Mouse (Mus musculus): ENCODE measurements at regions not wholly inside any gene's neighbourhood (a gene's known extent, or its start where the extent isn't known, plus 50 kb on each side); places are given as distances from the start of the nearest gene placed in this dataset.

DNA sequence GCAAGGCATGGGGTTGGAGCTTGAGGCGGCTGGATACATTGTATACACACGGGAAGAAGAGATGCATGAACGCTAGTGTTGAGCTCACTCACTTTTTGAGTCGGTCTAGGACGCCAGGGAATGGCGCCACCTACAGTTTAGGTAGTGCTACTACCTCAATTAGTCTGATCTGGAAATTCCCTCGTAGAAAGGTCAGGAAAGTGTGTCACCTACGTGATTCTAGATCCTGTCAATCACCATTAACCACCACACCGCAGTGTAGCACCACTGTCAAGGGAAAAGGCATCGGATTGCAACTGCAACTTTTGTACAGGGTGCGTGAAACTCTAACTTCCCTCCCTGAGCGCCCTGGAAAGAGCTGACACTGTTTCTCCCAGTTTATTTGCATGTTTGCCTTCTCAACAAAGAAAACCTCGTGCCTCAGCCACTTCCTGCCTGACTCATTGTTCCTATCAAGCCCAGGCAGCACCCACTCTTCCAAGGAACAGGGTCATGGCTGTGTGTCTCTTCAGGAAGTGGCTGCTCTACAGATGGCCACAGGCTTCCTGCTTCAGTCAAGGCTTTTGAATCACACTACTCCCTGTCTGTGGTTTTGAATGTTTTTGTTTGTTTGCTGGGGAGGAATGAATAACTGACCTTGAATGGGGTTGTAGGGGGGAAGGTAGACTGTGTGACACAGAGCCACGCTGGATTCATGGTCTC, 231.6 kb upstream of the Jmjd1c start:
- DNase-seq (ENCODE audit: low spot score), result peak; percentile 67

DNA sequence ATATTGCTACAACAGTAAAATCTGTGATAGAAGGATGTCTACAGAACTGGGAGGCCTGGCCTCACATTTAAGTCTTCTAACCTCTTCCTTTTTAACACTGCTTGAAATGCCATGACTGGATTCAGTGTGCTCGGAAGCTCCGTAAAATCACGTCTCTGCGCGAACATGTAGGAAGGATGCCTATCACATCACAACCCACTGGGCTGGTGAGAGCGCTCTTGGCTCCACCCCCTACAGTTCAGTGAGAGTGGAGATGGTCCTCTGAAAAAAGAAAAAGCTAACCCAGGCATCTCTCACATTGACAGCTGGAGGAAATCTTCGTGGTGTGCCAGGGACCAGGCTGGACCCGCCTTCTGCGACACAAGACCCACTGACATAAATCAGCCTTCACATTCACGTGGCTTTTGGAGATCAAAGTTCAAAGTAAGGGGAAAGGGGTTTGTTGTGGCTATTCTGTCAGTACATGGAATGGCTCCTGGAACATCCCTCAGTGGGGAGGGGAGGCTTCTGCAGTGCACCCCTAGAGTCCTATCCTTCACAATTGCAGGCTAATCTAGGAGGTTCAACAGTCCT, 230.8 kb upstream of the Jmjd1c start:
- no peak for DNase-seq (ENCODE audit: low spot score)

DNA sequence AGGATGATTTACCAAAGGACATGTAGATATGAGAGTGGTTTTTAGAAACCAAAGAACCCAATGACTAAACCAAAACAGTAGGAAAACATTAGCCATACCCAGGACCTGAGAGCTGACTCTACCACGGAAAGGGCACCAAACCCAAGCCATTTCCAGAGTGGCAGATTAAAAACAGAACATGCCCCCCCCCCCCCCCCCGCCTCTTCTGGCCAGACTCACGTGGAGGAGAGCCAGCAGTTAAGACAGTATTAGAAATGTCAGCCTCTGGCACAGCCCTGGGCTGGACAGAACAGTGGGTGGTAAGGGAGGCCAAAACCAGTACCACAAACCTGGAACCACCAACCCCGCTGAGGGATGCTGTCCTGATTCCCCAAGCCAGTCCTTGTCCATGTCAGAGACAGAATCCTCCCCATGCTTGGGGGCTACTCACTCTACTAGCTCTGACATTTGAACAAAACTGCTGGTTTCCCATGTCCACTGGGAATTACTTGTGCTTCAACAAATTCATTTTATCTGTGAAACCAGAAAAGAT, 224.7 kb upstream of the Jmjd1c start:
- DNase-seq (ENCODE audit: low spot score), result no peak

DNA sequence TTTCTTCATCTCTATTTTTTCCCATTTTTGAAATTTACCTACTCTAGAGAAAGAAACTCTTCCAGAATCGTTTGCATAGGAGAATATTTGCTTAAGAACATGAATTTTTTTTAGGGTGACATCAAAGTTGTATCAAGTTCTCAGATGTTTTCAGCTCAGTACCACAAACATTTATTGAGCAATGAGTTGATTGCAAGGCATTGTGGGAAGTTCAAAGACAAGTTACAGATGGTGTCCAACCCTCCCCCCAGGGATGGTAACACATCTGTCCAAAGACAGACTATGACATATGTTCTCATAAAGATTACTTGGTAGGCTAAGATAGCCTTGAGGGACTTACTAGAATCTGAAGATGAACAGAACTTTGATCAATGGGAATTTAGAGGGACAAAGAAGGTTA, 224.3 kb upstream of the Jmjd1c start:
- peak; percentile 21 for DNase-seq (ENCODE audit: low spot score)

DNA sequence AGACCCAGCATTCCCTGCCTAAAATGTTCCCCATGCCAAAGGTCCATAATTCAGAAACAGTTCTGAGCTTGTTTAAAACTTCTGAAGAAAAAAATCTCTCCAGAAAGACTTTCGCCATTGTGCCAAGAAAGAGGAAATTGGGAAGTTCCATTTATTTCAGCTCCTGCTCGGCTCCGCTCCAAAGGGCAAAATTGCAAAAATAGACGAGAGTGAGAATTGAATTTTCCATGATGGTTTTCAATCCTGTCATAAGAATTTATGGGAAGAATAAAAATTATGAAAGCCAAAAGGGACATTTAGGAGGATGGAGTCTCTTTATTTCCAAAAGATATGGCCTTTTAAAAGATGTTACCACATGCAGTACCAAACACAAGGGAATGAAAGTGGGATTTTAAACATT, 222.5 kb upstream of the Jmjd1c start:
- peak; percentile 38 for DNase-seq (ENCODE audit: low spot score)

DNA sequence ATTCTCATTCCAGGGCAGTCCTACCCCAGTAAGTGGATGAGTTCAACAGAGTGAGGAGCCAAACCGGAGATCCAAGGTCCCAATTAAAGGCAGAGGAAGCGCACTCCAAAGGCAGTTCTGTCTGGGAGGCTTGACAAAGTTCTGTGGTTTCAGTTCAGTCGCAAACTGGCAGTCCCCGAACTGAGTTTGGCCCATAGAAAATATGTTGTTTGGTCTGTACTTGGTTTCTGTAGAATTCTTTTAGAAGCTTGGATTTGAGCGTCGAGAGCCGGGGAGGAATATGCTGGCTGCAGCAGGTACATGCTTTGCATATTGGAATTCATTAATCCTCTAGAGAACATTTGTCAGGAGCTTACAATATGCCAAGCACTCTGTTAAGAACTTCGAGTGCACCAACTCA, 216.9 kb upstream of the Jmjd1c start:
- no peak for DNase-seq (ENCODE audit: low spot score)

DNA sequence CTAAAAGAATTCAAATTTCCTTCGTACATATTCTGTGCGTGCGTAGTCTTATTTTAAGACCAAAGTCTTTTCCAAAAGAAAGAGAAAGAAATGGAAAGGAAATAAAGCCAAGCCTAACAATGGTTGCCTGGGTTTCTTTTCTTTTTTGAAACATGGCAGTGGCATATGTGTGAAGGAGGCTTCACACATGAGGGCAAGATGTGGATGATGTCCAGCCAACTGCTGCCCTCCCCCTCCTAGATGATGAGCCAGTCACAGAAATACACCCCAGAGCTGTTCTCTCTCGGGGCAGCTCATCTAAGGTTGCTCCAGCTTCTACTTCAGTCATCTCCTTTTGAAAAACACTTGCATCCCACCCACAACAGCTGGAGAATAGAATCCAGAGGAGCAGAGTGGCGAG, 213.1 kb upstream of the Jmjd1c start:
- DNase-seq (ENCODE audit: low spot score), result no peak

DNA sequence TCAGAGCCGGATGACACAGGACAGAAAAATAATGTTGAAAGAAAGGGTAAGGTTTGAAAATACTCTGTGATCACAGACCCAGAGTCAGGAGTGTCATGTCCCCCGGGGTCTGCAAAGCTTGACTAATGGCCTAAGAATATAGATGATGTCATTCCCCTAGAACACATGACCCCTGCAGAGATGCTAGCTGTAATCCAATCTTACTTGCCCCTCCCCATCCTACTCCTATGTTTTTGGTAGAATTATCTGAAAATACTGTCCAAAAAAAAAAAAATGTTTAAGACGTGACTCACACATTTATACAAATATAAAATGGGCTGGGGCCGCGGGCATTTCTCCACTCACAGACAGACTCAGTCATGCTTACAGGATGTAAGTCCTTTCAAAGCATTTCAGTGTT, 210.3 kb upstream of the Jmjd1c start:
- no peak for DNase-seq (ENCODE audit: low spot score)

DNA sequence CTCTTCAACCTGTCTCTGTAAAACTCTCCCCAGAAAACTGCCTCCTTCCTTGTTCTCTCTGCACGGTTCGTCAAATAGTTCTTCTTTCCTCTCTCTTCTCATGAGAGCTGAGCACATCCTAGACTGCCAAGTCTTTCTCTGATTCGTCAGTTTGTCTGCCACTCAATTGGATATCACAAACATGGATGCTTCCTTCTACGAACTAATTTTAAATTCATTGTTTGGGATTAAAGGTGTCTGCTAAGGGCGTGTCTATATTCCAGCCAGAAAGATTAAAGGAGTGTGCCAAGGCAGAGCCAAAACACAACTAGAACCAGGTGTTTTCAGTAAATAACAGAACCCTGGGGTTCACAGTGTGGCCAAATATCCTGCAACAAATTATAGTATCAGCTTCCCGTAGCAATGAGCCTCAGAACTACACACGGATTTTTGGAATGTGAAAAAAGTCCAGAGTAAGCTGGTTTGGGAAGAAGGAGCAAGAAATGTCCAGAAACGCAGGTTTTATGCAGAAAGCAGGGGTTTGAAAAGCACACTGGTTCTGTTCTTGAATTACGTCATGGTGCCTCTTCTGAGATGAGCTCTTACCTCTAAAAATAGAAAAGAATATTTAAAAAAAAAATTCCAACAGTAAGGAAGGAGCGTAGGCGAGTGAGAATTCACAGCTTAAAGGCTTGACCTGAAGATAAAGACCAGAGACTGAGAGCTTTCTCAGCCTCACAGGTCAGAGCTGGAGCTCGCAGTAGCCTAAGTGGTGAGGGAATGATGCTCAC, 206.0 kb upstream of the Jmjd1c start:
- DNase-seq (ENCODE audit: low spot score), result no peak

DNA sequence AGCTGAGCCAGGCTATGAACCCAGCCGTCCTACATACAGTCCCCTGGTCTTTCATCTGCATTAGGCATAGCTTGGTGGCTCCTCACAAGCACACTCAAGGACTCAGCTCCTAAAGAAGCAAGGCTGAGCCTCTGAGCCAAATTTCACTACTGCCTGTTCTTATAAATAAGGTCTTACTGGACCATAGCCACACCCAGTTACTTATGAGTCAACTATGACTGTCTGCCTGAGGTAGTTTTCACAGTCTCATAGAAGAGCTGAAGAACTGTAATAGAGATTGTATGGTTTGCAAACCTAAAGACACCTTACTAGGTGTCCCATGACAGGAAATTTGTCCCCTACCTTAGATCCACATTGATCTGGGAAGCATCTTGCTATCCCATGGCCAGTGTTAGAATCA, 204.1 kb upstream of the Jmjd1c start:
- no peak for DNase-seq (ENCODE audit: low spot score)

DNA sequence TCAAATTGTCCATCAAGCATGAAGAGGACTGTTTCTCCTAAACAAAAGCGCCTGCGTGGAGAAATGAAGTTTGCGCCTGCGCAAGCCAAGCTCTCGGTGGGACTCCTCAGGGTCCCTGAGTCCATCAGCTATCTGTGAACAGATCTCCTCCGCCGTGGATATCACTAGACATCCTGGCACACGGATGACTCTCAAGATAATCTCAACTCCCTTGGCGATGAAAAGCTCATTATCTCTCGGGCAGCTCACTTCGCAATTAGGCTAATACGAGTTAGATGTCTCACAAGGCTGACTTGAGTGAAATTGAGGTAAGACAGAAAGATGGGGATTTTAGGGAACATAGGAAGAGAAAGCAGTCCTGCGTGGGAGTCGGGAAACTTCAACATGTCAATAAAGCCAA, 202.1 kb upstream of the Jmjd1c start:
- DNase-seq (ENCODE audit: low spot score), result no peak

DNA sequence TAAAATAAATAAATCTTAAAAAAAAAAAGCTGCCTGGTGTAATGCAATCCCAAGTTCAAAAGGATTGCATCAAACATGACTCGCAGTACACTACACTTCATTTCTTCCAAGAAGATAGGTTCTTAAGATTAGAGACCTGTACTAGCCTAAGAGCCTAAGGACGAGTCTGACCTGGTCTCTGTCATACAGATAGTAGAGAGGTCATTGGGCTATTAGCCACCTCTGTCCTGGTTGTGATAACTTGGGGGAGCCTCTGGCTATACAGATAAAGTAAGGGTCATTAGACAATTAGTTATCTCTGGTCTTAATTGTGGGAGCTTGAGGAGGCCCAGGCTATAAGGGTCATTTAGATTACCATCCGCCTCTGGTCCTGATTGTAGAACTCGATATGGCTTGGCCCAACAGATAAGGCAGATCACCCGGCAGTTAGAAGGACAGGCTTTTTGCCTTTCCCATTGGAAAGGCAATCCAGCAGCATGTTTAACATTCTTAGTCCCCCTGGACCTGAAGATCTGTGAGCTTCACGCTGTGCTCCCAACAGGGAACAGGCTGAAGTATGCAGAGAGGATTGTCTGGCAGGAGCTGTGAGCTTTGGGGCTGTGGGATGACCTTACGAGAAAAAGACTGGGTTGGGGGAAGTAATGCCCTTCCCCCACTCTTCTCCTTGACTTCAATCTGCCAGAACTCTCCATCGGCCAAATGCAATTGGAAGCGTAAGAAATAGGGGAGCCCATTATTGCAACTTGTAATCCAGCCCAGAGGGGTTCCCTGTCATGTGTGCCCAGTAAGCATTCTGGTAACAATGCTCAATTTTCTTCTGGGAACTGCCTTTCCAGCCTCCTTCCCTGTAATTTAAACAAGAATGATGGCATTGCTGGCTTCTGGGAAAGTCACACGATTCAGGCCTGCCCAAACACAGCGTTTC, 199.0 kb upstream of the Jmjd1c start:
- DNase-seq (ENCODE audit: low spot score), result no peak

DNA sequence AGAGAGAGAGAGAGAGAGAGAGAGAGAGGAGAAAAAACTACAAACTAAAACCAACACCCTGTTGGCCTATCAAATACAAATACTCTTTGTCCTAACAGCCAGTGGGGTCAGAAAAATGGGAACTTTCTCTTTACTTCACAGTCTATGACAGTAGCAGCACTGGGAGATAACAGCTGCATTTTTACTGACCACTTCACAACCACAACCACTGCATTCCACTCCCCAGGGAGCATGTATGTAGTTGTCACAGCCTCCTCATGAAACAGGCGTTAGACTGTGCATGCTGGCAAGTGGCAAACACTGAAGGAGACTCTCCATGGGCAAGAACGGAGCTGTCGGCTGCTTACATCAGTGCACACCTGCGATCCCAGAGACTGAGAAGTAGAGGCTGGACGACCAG, 196.2 kb upstream of the Jmjd1c start:
- no peak for DNase-seq (ENCODE audit: low spot score)

DNA sequence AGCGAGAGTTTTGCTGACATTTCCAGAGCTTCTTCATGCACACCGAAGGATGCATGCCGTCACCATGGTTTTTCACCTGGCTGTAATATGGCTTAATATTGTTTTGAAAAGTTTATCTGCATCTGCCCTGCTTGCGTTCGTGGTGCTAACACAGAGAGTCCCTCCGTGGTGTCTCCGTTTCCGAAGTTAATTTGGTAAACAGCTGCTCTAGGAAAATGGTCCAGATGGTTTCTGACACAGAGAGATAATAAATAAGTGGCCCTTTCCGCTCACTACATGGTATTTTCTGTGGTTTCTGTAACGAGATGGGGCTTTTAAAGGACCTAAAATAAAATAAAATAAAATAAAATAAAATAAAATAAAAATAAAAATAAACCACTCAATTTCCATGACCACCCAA, 195.1 kb upstream of the Jmjd1c start:
- DNase-seq (ENCODE audit: low spot score), result no peak

DNA sequence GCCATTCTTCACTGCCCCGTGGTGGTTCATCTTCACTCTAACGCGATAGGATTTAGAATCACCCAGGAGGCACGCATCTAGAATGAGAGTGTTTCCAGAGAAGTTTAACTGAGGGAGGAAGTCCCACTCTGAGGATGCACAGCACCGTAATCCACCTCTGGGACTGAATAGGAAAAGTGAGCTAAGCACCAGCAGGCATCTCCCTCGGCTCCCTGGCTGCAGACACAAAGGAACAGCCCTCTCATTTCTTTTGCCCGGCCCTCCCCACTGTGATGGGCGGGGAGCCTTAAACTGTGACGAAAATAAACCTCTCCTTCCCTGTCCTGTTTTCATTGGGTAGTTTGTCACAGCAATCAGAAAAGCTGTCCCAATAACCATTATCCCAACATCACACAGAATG, 194.1 kb upstream of the Jmjd1c start:
- DNase-seq (ENCODE audit: low spot score), result no peak

DNA sequence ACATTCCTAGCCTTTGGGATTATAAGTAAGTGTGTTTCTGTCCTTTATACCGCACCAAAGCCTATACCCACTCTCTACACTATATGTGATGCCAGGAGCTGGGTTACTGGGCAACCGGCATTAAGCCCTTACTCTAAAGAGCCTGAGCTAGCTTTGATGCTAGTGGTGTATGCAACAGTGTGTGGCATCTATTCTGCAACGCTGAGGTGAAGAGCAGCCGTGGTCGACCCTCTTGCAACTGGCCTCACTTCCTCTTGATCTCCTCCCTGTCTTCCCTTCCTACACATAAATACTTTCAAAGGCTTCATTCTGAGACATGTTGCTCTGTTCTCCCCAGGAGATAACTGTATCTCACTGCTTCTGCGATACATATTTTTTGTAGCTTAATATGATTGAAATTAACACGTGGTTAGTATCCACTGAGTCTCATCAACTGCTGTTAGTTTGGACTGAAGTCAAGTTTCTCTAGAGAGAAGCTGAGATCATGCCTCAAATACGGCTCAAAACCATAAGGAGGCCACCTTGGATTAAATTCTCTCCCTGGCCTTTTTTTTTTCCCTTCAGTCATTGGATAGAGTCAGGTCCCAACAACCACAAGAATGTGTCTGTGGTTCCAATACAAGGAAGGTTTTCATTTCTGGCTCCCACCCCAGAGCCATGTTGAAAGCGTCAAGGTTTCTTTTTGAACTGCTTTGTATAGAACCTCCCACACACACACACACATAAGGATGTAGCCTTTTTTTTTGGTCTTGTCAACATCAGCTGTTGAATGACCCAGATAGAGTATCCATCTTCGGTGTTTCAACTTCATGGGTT, 191.2 kb upstream of the Jmjd1c start:
- no peak for DNase-seq (ENCODE audit: low spot score)

DNA sequence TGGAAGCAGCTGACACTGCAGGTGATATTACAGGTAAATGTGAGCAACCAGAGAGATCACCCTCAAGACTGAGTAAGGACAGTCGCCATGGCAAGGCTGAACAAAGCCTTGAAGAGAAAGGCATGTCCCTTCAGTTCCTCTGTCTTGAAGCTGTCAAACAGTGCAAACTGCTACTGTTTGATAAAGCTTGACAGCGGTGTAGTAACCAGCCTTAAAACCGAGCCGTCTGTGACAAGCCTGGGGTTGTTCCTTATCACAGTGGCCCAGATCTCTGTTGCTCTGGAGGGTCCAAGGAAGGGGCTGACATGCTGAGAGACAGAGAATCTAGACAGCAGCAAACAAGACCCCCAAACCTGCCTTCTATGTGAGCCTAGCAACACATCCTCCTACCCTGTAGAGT, 188.1 kb upstream of the Jmjd1c start:
- DNase-seq (ENCODE audit: low spot score), result no peak

DNA sequence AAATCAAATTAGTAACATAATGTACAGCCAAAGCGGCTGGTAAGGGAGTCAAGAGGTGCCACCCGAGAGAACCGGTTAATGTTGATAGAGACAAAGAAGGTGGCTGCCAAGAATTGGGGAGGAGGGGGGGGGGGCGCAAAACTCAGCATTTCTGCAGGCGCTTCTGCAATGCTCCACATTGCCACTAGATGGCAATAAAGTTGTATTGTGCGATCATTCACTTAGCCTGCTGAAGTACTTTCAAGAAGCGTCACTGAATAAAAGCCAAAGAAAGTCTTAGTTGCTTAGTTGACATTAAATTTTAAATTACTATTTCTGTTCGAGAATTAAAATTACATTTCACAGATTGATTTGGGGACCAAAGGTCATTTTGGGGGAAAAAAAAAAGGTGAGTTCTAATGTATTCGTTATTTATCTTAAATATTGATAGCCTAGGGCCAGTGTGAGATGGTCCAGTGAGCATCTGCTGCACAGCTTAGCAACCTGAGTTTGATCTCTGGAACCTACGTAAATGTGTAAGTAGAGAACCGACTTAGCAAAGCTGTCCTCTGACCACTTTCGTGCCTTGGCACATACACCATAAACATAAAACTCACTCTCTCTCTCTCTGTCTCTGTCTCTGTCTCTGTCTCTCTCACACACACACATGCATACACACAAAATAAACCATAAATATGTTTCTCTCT, 186.6 kb upstream of the Jmjd1c start:
- DNase-seq (ENCODE audit: low spot score), result peak; percentile 66

DNA sequence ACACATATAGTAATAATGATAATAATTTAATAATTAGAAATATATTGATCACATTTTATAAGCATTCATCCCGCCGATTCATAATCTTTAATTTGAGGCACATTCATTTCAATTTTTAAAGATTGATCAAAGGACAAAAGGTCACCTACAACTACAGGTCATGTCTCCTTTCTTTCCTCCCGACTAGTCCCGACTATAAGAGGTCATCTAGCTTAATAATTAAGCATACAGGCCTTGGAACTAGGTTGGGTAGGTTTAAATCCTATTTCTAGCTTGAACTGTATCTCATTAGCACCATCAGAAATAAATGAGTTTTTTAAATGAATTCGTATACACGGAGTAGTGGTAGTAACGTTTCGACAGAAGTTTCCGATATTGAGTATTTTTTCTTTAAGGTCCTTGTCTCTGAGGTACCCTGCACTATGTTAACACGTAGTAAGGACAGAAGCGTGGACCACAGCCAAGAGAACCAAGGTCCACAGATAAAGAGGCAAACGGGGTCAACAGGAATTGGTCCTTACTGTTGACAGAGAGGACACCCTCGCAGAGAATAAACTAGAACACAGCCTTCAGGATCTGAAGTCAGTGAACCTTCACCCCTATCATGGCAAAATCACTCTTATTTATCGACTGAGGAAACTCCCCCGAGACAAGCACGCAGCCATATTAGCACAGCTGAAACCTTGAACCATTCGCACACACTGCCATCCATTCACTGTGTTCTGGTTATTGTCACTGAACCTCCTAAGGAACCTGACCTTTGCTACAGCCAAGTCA, 185.8 kb upstream of the Jmjd1c start:
- no peak for DNase-seq (ENCODE audit: low spot score)

Data from lung, postnatal 25 days (tissue).